Mouse (Mus musculus) embryonic fibroblast, embryonic 13.5 days (primary cell): ENCODE results near the gene Tlnrd1. TPM values are rescaled to one million over a fixed set of nuclear protein-coding genes. Genes with fewer than 3 reads are reported as not detected.

Experiments used
- H3K27ac ChIP-seq: 2 replicates; pipeline ENCODE4 v1.5.1; 2012; ENCODE audit warnings: low read length, control low read depth, inconsistent platforms; ENCODE audit not compliant: insufficient read depth
- H3K4me1 ChIP-seq: 2 replicates; pipeline ENCODE4 v1.6.1; 2011; ENCODE audit warnings: low read length; ENCODE audit not compliant: control insufficient read depth, insufficient read depth
- H3K4me3 ChIP-seq: 2 replicates; pipeline ENCODE4 v1.5.1; 2011; ENCODE audit warnings: mild to moderate bottlenecking, control low read depth, low read length; ENCODE audit not compliant: insufficient read depth
- CTCF ChIP-seq: IDR thresholded peaks from 2 replicates; pipeline ENCODE4 v1.5.1; 2011; ENCODE audit warnings: mild to moderate bottlenecking, control low read depth, low read length, moderate library complexity, borderline replicate concordance; ENCODE audit not compliant: insufficient read depth
- POLR2A ChIP-seq: IDR thresholded peaks from 2 replicates; pipeline ENCODE4 v1.6.1; 2011; ENCODE audit warnings: low read depth, mild to moderate bottlenecking, control low read depth, low read length, moderate library complexity
- polyA plus RNA-seq: library from polyadenylated mRNA; stranded (reverse); fragments of >200 nt; gene quantifications from 2 replicates; pipeline ENCODE4 v1.2.4, GENCODE M21; 2011; ENCODE audit warnings: low read depth; ENCODE audit not compliant: missing spikeins, insufficient read length

The Tlnrd1 gene
- polyA plus RNA-seq, 1 experiment, result 14.1 TPM

DNA sequence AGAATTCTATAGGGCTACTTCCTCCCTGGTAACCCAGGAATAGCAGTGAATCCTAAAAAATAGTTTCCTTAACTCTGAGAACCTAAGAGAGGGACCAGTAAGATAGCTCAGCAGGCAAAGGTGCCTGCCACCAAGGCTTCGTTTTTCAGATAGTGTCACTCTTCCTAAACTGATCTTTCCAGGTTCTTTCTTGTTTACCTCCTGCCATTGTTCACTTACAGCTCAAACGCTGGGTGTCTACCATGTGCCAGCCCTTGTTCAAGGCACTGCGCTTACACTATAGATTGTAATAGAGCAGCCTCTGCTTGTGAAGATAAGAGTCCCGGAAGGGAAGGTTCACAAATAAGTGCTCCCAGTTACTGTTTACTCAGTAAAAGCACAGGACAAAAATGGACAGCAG lies 1.7 kb upstream of the Tlnrd1 start:
- no peak for TF ChIP-seq POLR2A
- no peak for TF ChIP-seq CTCF
- no peak overlapping the region for H3K4me3 ChIP-seq
- no peak overlapping the region for H3K27ac ChIP-seq
- H3K4me1 ChIP-seq, result no peaks in the 10 kb centered on the region

DNA sequence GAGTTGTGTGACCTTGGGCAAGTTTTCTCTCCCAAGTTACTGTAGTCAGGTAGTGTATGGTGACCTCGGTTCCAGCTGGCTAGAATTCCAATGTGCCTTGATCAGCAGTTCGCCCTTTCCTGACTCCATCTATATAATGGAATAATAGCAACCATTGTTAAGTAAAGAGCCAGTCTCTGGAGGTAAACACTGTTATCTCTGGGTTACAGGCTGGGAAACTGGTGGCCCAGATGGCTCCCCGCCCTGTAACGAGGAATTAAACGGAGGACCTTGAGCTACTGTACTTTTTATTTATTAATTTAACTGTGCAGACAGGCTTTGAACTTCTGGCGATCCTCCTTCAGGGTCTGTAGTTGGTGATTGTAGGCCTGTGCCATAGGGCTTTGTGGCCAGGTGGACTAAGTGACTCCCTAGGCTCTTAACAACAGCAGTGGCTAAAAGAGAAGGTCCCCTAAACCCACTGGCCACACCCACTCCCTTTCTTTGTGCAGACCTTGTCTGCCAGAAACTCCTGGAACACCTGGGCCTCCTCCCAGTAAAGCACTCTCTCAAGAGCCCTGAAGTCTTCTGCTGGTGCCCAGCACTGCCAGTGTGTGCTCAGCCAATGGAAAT lies 922 bp upstream of the Tlnrd1 start:
- no peak for TF ChIP-seq POLR2A
- TF ChIP-seq CTCF, result no peak

DNA sequence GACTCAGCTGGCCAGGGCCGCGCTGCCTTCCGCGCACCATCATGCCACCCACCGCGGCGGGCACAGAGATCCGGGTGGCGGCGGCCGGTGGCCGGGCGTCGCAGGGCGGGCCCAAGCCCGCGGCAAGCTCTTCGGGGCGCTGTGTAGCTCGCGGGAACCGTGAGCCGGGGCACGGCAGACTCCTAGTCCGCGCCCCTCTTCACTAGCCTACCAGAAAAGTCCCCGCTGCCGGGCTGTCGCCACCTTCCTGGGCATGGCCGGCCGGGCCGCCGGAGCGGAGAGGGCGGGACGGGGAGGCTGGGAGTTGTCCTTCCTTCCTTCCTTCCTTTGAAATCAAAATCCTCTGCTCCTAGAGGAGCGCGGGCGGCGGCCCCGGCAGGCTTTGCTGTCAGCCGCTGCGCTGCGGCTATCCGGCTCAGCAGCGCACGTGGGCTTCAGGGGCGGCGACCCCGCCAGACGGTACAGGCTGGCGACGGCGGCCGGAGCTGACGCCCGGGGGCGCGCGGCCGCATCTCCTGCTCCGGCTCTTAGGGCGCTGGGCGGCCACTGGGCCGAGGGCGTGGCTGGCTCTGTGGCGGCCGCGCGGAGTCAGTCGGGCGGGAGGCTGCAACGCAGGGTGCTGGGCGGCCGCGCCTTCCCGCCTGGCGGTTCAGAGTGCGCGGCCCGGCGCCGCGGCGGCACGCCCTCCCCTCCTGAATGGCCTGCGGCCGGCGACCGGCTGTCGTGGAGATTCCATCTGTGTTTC lies 657 bp downstream of the Tlnrd1 start:
- TF ChIP-seq CTCF (no peak), POLR2A (peak; percentile 47; the same call in 1 of the 2 replicates)
- Histone ChIP-seq H3K27ac (peak overlapping the region; percentile 89), H3K4me1 (no peaks in the 10 kb centered on the region; the same call in 1 of the 2 replicates), H3K4me3 (peak overlapping the region; percentile 61)

More for the DNA sequence above, 922 bp upstream of the Tlnrd1 start:
- peak overlapping the region; percentile 60 for H3K27ac ChIP-seq
- H3K4me1 ChIP-seq, result no peaks in the 10 kb centered on the region
- H3K4me3 ChIP-seq, result peak overlapping the region; percentile 61

DNA sequence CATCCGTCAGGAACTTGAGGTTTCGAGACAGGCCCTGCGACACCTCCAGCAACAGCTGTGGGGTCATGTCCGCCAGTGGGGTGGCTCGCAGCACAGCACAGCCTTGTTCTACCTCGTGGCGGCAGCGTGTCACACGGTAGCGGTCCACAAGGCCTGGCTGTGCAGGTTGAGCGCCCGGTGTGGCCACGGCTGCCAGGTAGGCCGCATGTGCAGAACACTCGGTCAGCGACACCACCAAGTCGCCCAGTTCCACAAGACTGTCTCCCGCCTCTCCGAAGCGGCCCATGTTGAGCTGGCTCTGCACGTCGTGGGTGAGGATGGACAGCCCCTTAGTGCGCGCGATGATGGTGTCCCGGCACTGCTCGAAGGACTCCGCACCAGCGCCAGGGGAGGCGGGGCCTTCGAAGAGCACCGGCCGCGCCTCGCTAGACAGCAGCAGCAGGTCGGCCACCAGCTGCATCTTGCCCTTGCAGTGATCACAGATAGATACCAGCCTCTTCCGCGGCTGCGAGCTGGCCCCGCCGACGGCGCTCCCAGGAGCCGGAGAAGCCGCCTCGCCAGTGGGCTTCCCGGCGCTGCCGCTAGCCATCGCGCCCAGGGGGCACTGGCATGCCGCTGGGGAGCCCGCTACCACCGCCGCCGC lies 1.4 kb downstream of the Tlnrd1 start:
- peak overlapping the region; percentile 61 for H3K4me3 ChIP-seq
- H3K4me1 ChIP-seq, result peaks cover under 1% of the 10 kb centered on the region; the same call in 1 of the 2 replicates
- TF ChIP-seq CTCF (peak; percentile 22; the same call in 1 of the 2 replicates), POLR2A (peak; percentile 50)
- peak overlapping the region; percentile 89 for H3K27ac ChIP-seq

DNA sequence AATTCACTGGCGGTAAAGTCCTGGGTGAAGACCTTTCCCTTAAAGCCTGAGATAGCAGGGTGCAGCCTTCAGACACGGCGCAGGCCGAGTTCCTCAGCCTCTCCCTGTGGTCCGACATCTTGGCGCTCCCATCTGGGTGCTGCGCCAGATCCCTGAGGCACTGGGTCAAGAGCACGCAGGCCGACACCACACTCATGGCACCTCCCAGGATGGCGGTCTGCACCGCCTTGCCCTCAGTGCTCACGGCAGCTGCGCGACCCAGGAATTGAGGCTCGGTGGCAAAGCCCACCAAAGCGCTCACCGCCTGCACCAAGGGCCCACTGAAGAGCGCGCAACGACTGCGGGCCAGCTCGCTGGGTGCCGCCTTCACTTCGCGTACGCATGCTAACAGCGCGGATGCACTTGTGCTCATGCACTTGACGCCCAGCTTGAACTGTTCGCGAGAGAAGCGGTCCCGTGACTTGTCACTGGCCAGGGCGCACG lies 1.9 kb downstream of the Tlnrd1 start:
- Histone ChIP-seq H3K4me1 (peaks cover 3% of the 10 kb centered on the region; the same call in 1 of the 2 replicates), H3K27ac (no peak overlapping the region), H3K4me3 (peak overlapping the region; percentile 61)
- TF ChIP-seq POLR2A (no peak), CTCF (no peak)

DNA sequence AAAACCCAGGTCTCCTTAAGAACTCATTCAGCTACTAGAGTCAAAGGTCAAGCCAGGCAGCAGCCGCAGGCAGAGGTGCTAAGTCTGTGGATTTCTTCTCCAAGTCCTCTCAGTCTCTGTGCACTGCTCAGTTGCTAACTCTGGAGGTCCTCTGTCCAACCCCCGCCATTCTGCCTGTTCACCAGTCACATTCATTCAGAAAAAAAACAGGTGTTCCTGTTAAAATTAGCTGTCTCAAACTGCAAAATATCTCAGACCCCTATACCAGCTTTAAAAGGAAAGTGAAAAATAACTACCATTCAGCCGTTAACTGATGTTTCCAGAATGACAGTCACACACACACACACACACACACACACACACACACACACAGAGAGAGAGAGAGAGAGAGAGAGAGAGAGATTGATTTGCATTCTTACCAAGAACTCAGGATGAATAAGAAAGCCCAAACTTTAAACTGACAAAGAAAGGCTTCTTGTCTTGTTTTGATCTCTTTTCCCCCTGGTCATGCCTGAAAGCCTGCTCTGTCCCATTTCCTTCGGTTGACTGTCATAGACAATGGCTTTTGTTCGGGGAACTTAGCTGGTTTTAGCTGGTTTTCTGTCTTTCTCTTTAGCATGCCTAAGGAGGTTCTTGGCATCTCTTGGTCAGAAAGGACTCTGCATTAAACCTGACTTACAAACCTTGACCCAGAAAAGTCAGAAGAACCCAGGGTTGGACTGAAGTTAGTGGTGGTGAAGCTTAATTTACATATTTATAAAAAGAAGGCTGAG lies 5.2 kb downstream of the Tlnrd1 start:
- no peak overlapping the region for H3K27ac ChIP-seq
- TF ChIP-seq POLR2A (no peak), CTCF (no peak)
- H3K4me1 ChIP-seq, result peaks cover 3% of the 10 kb centered on the region; the same call in 1 of the 2 replicates
- no peak overlapping the region for H3K4me3 ChIP-seq

DNA sequence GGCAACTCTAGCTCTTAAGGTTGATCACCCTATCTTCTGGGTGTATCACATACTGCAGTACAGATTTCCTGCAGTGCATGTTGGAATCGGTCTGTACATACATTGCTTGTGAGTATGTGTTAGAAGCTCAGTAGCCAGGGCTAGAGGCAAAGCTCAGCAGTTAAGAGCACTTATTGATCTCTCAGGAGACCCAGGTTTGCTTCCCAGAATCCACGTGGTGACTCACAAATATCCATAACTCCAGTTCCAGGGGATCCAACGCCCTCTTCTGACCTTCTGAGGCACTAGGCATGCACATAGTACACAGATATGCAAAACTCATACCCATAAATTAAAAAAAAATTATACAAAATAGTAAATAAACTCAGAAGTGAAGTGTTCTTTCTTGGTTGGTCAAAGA lies 7.0 kb downstream of the Tlnrd1 start:
- Histone ChIP-seq H3K4me3 (no peak overlapping the region), H3K4me1 (peaks cover 3% of the 10 kb centered on the region; the same call in 1 of the 2 replicates), H3K27ac (no peak overlapping the region)
- TF ChIP-seq CTCF (no peak), POLR2A (no peak)

DNA sequence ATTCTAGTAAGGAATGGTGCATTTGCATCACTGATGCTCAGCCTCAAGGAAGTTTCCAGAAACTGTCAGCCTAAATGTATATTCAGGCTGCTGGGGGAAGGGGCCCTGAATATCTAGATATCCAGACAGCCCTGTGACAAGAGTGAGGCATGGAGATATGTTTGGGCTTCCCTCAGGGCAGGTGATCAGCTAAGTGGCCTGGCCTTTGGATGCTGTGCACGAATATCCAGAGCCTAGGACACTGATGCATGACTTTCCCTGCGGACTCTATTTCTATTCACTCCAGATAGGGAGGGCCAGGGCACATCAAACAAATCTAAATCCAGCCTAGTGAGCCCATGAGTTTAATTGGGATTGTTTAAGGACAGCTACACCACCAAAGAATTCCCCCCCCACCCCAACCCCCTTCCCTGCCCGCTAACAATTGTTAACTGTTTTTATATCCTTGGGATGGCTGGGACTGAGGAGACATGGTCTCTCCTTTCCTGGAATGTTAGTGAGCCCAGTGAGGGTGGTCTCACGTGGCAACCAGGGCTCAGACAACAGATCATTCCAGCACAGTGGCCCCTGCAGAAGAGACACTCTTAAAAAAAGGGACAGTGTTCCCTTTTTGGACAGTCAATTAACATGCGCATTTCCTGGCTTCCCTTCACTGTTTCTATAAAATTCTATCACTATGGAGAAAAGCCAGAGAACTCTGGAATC lies 14.1 kb downstream of the Tlnrd1 start:
- TF ChIP-seq POLR2A (no peak), CTCF (no peak)
- H3K4me3 ChIP-seq, result no peak overlapping the region
- H3K4me1 ChIP-seq, result no peaks in the 10 kb centered on the region
- H3K27ac ChIP-seq, result no peak overlapping the region

DNA sequence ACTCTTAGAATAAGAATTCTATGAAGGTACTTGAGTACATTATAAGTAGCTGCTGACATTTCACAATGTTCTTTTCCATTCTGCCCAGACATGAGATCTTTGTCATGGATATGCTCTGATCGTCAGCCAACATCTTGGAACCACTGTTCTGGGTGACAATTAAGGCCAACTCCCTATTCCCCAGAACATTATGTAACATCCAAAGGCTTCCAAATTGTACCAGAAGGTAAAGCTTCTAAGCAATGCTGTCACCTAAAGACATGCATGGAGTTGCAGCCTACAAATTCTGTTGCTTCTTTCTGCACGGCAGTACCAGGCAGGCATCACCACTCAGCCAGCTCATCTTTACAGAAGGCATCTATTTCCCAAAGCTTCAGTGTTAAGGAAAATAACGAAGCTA lies 15.9 kb downstream of the Tlnrd1 start:
- TF ChIP-seq POLR2A (no peak), CTCF (no peak)
- no peaks in the 10 kb centered on the region for H3K4me1 ChIP-seq
- H3K4me3 ChIP-seq, result no peak overlapping the region
- no peak overlapping the region for H3K27ac ChIP-seq
